Mouse (Mus musculus): ENCODE measurements around the gene Madcam1. TPM values are rescaled to one million over a fixed set of nuclear protein-coding genes. Genes with fewer than 3 reads are reported as not detected.

The Madcam1 gene
- total and polyA plus RNA-seq, 3 experiments: not detected

- peak overlapping the region; percentile 68 for H3K4me3 ChIP-seq (ENCODE audit: low read depth, low read length)
- H3K9me3 ChIP-seq (replicated peaks): no peaks in the 10 kb centered on the region
- peaks cover 14% of the 10 kb centered on the region for H3K36me3 ChIP-seq (replicated peaks)
- ATAC-seq (ENCODE audit: extremely low read depth, insufficient number of reproducible peaks, low FRiP score, poor library complexity, severe bottlenecking): no peak
- peaks cover 69% of the 10 kb centered on the region for H3K27me3 ChIP-seq (ENCODE audit: insufficient read depth, low read length)
- no peak for DNase-seq (ENCODE audit: low spot score)
- TF ChIP-seq CTCF (IDR thresholded peaks at IDR 0.05; ENCODE audit: low read depth, low read length) (no peak), GATA1 (IDR thresholded peaks at IDR 0.05; ENCODE audit: borderline replicate concordance, low read length) (no peak), POLR2AphosphoS5 (IDR thresholded peaks at IDR 0.05; ENCODE audit: insufficient replicate concordance, low read depth, low read length) (no peak), GATA2 (IDR thresholded peaks at IDR 0.05; ENCODE audit: borderline replicate concordance, low read depth, low read length) (no peak), TAL1 (conservative IDR thresholded peaks at IDR 0.05; ENCODE audit: low read depth, low read length) (no peak)
- H3K4me1 ChIP-seq (ENCODE audit: insufficient read depth, low read depth, low read length): peaks cover 30% of the 10 kb centered on the region
These were observed 52.6 kb downstream of the Madcam1 start for GRCm38 (mm10) chr10:79716988-79717355.

- Histone ChIP-seq H3K4me3 (ENCODE audit: low read depth, low read length) (no peak overlapping the region), H3K27me3 (ENCODE audit: insufficient read depth, low read length) (peaks cover 77% of the 10 kb centered on the region), H3K9me3 (replicated peaks) (no peaks in the 10 kb centered on the region), H3K4me1 (ENCODE audit: insufficient read depth, low read depth, low read length) (peaks cover 22% of the 10 kb centered on the region), H3K36me3 (replicated peaks) (peaks cover 7% of the 10 kb centered on the region)
- DNase-seq (ENCODE audit: low spot score) (peak; percentile 50), ATAC-seq (ENCODE audit: extremely low read depth, insufficient number of reproducible peaks, low FRiP score, poor library complexity, severe bottlenecking) (0 out of 2 replicates have a peak, but pooled peaks have one; percentile 22)
- TF ChIP-seq POLR2AphosphoS5 (IDR thresholded peaks at IDR 0.05; ENCODE audit: insufficient replicate concordance, low read depth, low read length): no peak
- TF ChIP-seq GATA1 (IDR thresholded peaks at IDR 0.05; ENCODE audit: borderline replicate concordance, low read length): no peak
- TF ChIP-seq TAL1 (conservative IDR thresholded peaks at IDR 0.05; ENCODE audit: low read depth, low read length): no peak
- TF ChIP-seq CTCF (IDR thresholded peaks at IDR 0.05; ENCODE audit: low read depth, low read length): no peak
- TF ChIP-seq GATA2 (IDR thresholded peaks at IDR 0.05; ENCODE audit: borderline replicate concordance, low read depth, low read length): no peak
These were observed 53.4 kb downstream of the Madcam1 start for GRCm38 (mm10) chr10:79717640-79718357.

Other genes with a start within 250 kb of the Madcam1 start
Only the 20 nearest of the 26 such genes appear.
- gene Vmn2r83, start 195.8 kb upstream of the Madcam1 start, total RNA-seq (2014; fragmentation: Nextera tagmentation): not detected in 2 replicates
- gene Vmn2r83, start 195.8 kb upstream of the Madcam1 start, total RNA-seq (2017): 0.05 and 0.06 TPM in 2 replicates
- gene Vmn2r83, start 195.8 kb upstream of the Madcam1 start, polyA plus RNA-seq (2012): not detected in 2 replicates
- gene Plpp2, start 130.8 kb upstream of the Madcam1 start, total RNA-seq (2014; fragmentation: Nextera tagmentation): not detected in 2 replicates
- 0.06 TPM in 1 of 2 replicates, not detected in the other for gene Plpp2, start 130.8 kb upstream of the Madcam1 start, total RNA-seq (2017)
- gene Plpp2, start 130.8 kb upstream of the Madcam1 start, polyA plus RNA-seq (2012): 0.21 and 0.23 TPM in 2 replicates
- not detected in 2 replicates for gene Mier2, start 109.4 kb upstream of the Madcam1 start, total RNA-seq (2014; fragmentation: Nextera tagmentation)
- not detected in 2 replicates for gene Mier2, start 109.4 kb upstream of the Madcam1 start, total RNA-seq (2017)
- gene Mier2, start 109.4 kb upstream of the Madcam1 start, polyA plus RNA-seq (2012): 0.05 TPM in 1 of 2 replicates, not detected in the other
- gene Theg, start 77.2 kb upstream of the Madcam1 start, total RNA-seq (2014; fragmentation: Nextera tagmentation): not detected in 2 replicates
- 0.17 TPM in 1 of 2 replicates, not detected in the other for gene Theg, start 77.2 kb upstream of the Madcam1 start, total RNA-seq (2017)
- gene Theg, start 77.2 kb upstream of the Madcam1 start, polyA plus RNA-seq (2012): not detected in 2 replicates
- gene C2cd4c, start 50.5 kb upstream of the Madcam1 start, total RNA-seq (2014; fragmentation: Nextera tagmentation): not detected in 2 replicates
- 0.06 TPM in 1 of 2 replicates, not detected in the other for gene C2cd4c, start 50.5 kb upstream of the Madcam1 start, total RNA-seq (2017)
- not detected in 2 replicates for gene C2cd4c, start 50.5 kb upstream of the Madcam1 start, polyA plus RNA-seq (2012)
- gene Shc2, start 26.6 kb upstream of the Madcam1 start, total RNA-seq (2014; fragmentation: Nextera tagmentation): not detected in 2 replicates
- 0.05 TPM in 1 of 2 replicates, not detected in the other for gene Shc2, start 26.6 kb upstream of the Madcam1 start, total RNA-seq (2017)
- gene Shc2, start 26.6 kb upstream of the Madcam1 start, polyA plus RNA-seq (2012): not detected in 2 replicates
- gene Odf3l2, start 18.8 kb upstream of the Madcam1 start, total RNA-seq (2014; fragmentation: Nextera tagmentation): not detected in 2 replicates
- gene Odf3l2, start 18.8 kb upstream of the Madcam1 start, total RNA-seq (2017): 0.11 TPM in 1 of 2 replicates, not detected in the other
- not detected in 2 replicates for gene Odf3l2, start 18.8 kb upstream of the Madcam1 start, polyA plus RNA-seq (2012)
- 13.9 and 20.2 TPM in 2 replicates for gene Tpgs1, start 4.8 kb downstream of the Madcam1 start, total RNA-seq (2014; fragmentation: Nextera tagmentation)
- 11.6 and 15.5 TPM in 2 replicates for gene Tpgs1, start 4.8 kb downstream of the Madcam1 start, total RNA-seq (2017)
- gene Tpgs1, start 4.8 kb downstream of the Madcam1 start, polyA plus RNA-seq (2012): 78.0 and 91.9 TPM in 2 replicates
- 81.7 and 86.7 TPM in 2 replicates for gene Cdc34, start 17.6 kb downstream of the Madcam1 start, total RNA-seq (2014; fragmentation: Nextera tagmentation)
- gene Cdc34, start 17.6 kb downstream of the Madcam1 start, total RNA-seq (2017): 132 and 136 TPM in 2 replicates
- gene Cdc34, start 17.6 kb downstream of the Madcam1 start, polyA plus RNA-seq (2012): 492 and 603 TPM in 2 replicates
- not detected in 2 replicates for gene Gzmm, start 24.5 kb downstream of the Madcam1 start, total RNA-seq (2014; fragmentation: Nextera tagmentation)
- 0.33 and 0.46 TPM in 2 replicates for gene Gzmm, start 24.5 kb downstream of the Madcam1 start, total RNA-seq (2017)
- gene Gzmm, start 24.5 kb downstream of the Madcam1 start, polyA plus RNA-seq (2012): 0.19 and 0.28 TPM in 2 replicates
- 742 and 832 TPM in 2 replicates for gene Bsg, start 39.9 kb downstream of the Madcam1 start, total RNA-seq (2014; fragmentation: Nextera tagmentation)
- 308 and 330 TPM in 2 replicates for gene Bsg, start 39.9 kb downstream of the Madcam1 start, total RNA-seq (2017)
- 872 and 1,137 TPM in 2 replicates for gene Bsg, start 39.9 kb downstream of the Madcam1 start, polyA plus RNA-seq (2012)
- gene Hcn2, start 52.1 kb downstream of the Madcam1 start, total RNA-seq (2014; fragmentation: Nextera tagmentation): 0.29 TPM in 1 of 2 replicates, not detected in the other
- gene Hcn2, start 52.1 kb downstream of the Madcam1 start, total RNA-seq (2017): 0.11 and 0.17 TPM in 2 replicates
- 0.27 and 0.47 TPM in 2 replicates for gene Hcn2, start 52.1 kb downstream of the Madcam1 start, polyA plus RNA-seq (2012)
- 44.5 and 50.5 TPM in 2 replicates for gene Polrmt, start 82.0 kb downstream of the Madcam1 start, total RNA-seq (2014; fragmentation: Nextera tagmentation)
- gene Polrmt, start 82.0 kb downstream of the Madcam1 start, total RNA-seq (2017): 16.7 and 17.1 TPM in 2 replicates
- 45.3 and 45.5 TPM in 2 replicates for gene Polrmt, start 82.0 kb downstream of the Madcam1 start, polyA plus RNA-seq (2012)
- gene Fgf22, start 90.5 kb downstream of the Madcam1 start, total RNA-seq (2014; fragmentation: Nextera tagmentation): not detected in 2 replicates
- gene Fgf22, start 90.5 kb downstream of the Madcam1 start, total RNA-seq (2017): 0.44 TPM in 1 of 2 replicates, not detected in the other
- gene Fgf22, start 90.5 kb downstream of the Madcam1 start, polyA plus RNA-seq (2012): not detected in 2 replicates
- 109 and 129 TPM in 2 replicates for gene Rnf126, start 102.4 kb downstream of the Madcam1 start, total RNA-seq (2014; fragmentation: Nextera tagmentation)
- 23.5 and 25.2 TPM in 2 replicates for gene Rnf126, start 102.4 kb downstream of the Madcam1 start, total RNA-seq (2017)
- 353 and 382 TPM in 2 replicates for gene Rnf126, start 102.4 kb downstream of the Madcam1 start, polyA plus RNA-seq (2012)
- gene Fstl3, start 112.7 kb downstream of the Madcam1 start, total RNA-seq (2014; fragmentation: Nextera tagmentation): not detected in 2 replicates
- 0.12 and 0.22 TPM in 2 replicates for gene Fstl3, start 112.7 kb downstream of the Madcam1 start, total RNA-seq (2017)
- 0.05 TPM in 1 of 2 replicates, not detected in the other for gene Fstl3, start 112.7 kb downstream of the Madcam1 start, polyA plus RNA-seq (2012)
- not detected in 2 replicates for gene Prss57, start 126.4 kb downstream of the Madcam1 start, total RNA-seq (2014; fragmentation: Nextera tagmentation)
- 0.05 TPM in 1 of 2 replicates, not detected in the other for gene Prss57, start 126.4 kb downstream of the Madcam1 start, total RNA-seq (2017)
- gene Prss57, start 126.4 kb downstream of the Madcam1 start, polyA plus RNA-seq (2012): not detected in 2 replicates
- gene Palm, start 129.0 kb downstream of the Madcam1 start, total RNA-seq (2014; fragmentation: Nextera tagmentation): not detected in 2 replicates
- 0.11 and 0.17 TPM in 2 replicates for gene Palm, start 129.0 kb downstream of the Madcam1 start, total RNA-seq (2017)
- gene Palm, start 129.0 kb downstream of the Madcam1 start, polyA plus RNA-seq (2012): 0.42 and 0.44 TPM in 2 replicates
- gene Misp, start 156.4 kb downstream of the Madcam1 start, total RNA-seq (2014; fragmentation: Nextera tagmentation): not detected in 2 replicates
- gene Misp, start 156.4 kb downstream of the Madcam1 start, total RNA-seq (2017): 0.33 TPM in 1 of 2 replicates, not detected in the other
- not detected in 2 replicates for gene Misp, start 156.4 kb downstream of the Madcam1 start, polyA plus RNA-seq (2012)
- gene Ptbp1, start 189.9 kb downstream of the Madcam1 start, total RNA-seq (2014; fragmentation: Nextera tagmentation): 333 and 387 TPM in 2 replicates
- gene Ptbp1, start 189.9 kb downstream of the Madcam1 start, total RNA-seq (2017): 168 and 190 TPM in 2 replicates
- 1,117 and 1,292 TPM in 2 replicates for gene Ptbp1, start 189.9 kb downstream of the Madcam1 start, polyA plus RNA-seq (2012)

Data from G1E (cell line).